Mouse (Mus musculus): ENCODE results near the gene Vsig2.

GRCm38 (mm10) chr9:37540226-37540625 lies 1.2 kb downstream of the Vsig2 start:
- TF ChIP-seq CTCF (conservative IDR thresholded peaks at IDR 0.05; ENCODE audit: low read length): no peak
- TF ChIP-seq POU5F1 (IDR thresholded peaks at IDR 0.05; ENCODE audit: borderline replicate concordance, low read length): no peak
- TF ChIP-seq NANOG (IDR thresholded peaks at IDR 0.05; ENCODE audit: borderline replicate concordance, low read length): no peak
